Mouse (Mus musculus): ENCODE results near the gene Gli1. TPM values are rescaled to one million over a fixed set of nuclear protein-coding genes. Genes with fewer than 3 reads are reported as not detected.

Gene Gli1
- polyA plus RNA-seq, 1 experiment from 2014 or later, result 0.32 TPM

DNA sequence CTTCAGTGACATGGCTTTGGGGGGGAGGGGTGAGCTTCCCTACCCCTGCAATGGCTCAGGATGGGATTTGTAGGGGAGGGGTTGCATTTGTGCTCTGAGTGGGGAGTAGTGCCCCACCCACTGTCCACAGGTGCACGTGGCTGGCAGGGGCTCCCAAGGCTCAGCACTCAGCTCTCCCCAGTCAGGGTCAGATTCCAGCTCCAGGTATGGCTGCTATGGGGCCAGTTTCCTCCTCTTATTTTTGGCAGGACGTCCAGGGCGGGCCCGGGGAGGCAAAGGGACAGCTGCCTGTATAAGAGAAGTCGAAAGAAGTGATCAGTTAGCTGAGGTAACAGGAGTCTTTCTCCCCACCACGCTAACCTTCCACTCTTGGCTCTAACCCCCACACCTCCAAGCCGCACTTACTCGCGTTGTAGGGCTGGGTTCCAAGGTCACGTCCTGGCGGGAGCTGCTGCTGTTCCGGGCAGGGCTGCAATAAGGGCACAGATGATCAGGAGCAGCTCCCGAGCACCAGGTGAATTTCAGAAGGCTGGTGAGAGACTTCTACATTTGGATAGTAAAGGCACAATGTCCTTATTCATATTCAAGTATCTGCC, 59.1 kb downstream of the Gli1 start:
- ATAC-seq (ENCODE audit: insufficient read depth), result no peak
- H3K27me3 ChIP-seq, result no peaks in the 10 kb centered on the region
- H3K4me3 ChIP-seq (replicated peaks), result no peak overlapping the region
- H3K27ac ChIP-seq (replicated peaks), result no peak overlapping the region
- no peak overlapping the region for H3K4me2 ChIP-seq
- no peak overlapping the region for H3K9ac ChIP-seq
- no peaks in the 10 kb centered on the region for H3K9me3 ChIP-seq (replicated peaks)
- peaks cover 97% of the 10 kb centered on the region for H3K36me3 ChIP-seq (replicated peaks)
- WGBS (ENCODE audit: insufficient replicate concordance), result 81% methylated on average over 13 of the region's 13 CpGs
- peaks cover 37% of the 10 kb centered on the region for H3K4me1 ChIP-seq (replicated peaks)

GRCm38 (mm10) chr10:127281316-127281715, 60.5 kb downstream of the Gli1 start:
- Histone ChIP-seq H3K9me3 (replicated peaks) (no peaks in the 10 kb centered on the region), H3K4me1 (replicated peaks) (peaks cover 23% of the 10 kb centered on the region), H3K9ac (no peak overlapping the region), H3K4me2 (no peak overlapping the region), H3K4me3 (replicated peaks) (no peak overlapping the region), H3K27me3 (no peaks in the 10 kb centered on the region), H3K36me3 (replicated peaks) (peaks cover 100% of the 10 kb centered on the region), H3K27ac (replicated peaks) (no peak overlapping the region)
- 86% methylated on average over 8 of the region's 8 CpGs for WGBS (ENCODE audit: insufficient replicate concordance)
- ATAC-seq (ENCODE audit: insufficient read depth), result no peak

Other genes starting within 250 kb of the Gli1 start
- 54.0 and 58.1 TPM in 2 replicates for gene Os9, start 220.8 kb downstream of the Gli1 start, polyA plus RNA-seq (2015; fragmentation: Nextera tagmentation; extraction: Ambion mirVana)
- 19.3 and 21.0 TPM in 2 replicates for gene B4galnt1, start 176.7 kb downstream of the Gli1 start, polyA plus RNA-seq (2015; fragmentation: Nextera tagmentation; extraction: Ambion mirVana)
- 2.1 and 3.2 TPM in 2 replicates for gene Slc26a10, start 161.3 kb downstream of the Gli1 start, polyA plus RNA-seq (2015; fragmentation: Nextera tagmentation; extraction: Ambion mirVana)
- 5.4 and 5.8 TPM in 2 replicates for gene Arhgef25, start 151.9 kb downstream of the Gli1 start, polyA plus RNA-seq (2015; fragmentation: Nextera tagmentation; extraction: Ambion mirVana)
- 16.7 and 16.9 TPM in 2 replicates for gene Dtx3, start 146.2 kb downstream of the Gli1 start, polyA plus RNA-seq (2015; fragmentation: Nextera tagmentation; extraction: Ambion mirVana)
- 41.9 and 45.1 TPM in 2 replicates for gene Pip4k2c, start 130.4 kb downstream of the Gli1 start, polyA plus RNA-seq (2015; fragmentation: Nextera tagmentation; extraction: Ambion mirVana)
- 0.06 and 0.21 TPM in 2 replicates for gene Kif5a, start 78.6 kb downstream of the Gli1 start, polyA plus RNA-seq (2015; fragmentation: Nextera tagmentation; extraction: Ambion mirVana)
- 69.5 and 75.7 TPM in 2 replicates for gene Dctn2, start 75.6 kb downstream of the Gli1 start, polyA plus RNA-seq (2015; fragmentation: Nextera tagmentation; extraction: Ambion mirVana)
- gene Mbd6, start 53.0 kb downstream of the Gli1 start, polyA plus RNA-seq (2015; fragmentation: Nextera tagmentation; extraction: Ambion mirVana), result 7.9 and 8.0 TPM in 2 replicates
- gene Mars, start 30.2 kb downstream of the Gli1 start, polyA plus RNA-seq (2015; fragmentation: Nextera tagmentation; extraction: Ambion mirVana), result 109 and 112 TPM in 2 replicates
- 14.1 and 14.9 TPM in 2 replicates for gene Arhgap9, start 20.0 kb downstream of the Gli1 start, polyA plus RNA-seq (2015; fragmentation: Nextera tagmentation; extraction: Ambion mirVana)
- gene Inhbe, start 12.4 kb upstream of the Gli1 start, polyA plus RNA-seq (2015; fragmentation: Nextera tagmentation; extraction: Ambion mirVana), result 0.71 and 0.82 TPM in 2 replicates
- 4.6 and 5.1 TPM in 2 replicates for gene Inhbc, start 28.5 kb upstream of the Gli1 start, polyA plus RNA-seq (2015; fragmentation: Nextera tagmentation; extraction: Ambion mirVana)
- 14.4 and 15.0 TPM in 2 replicates for gene R3hdm2, start 38.4 kb upstream of the Gli1 start, polyA plus RNA-seq (2015; fragmentation: Nextera tagmentation; extraction: Ambion mirVana)
- 1.0 and 1.2 TPM in 2 replicates for gene Stac3, start 159.7 kb upstream of the Gli1 start, polyA plus RNA-seq (2015; fragmentation: Nextera tagmentation; extraction: Ambion mirVana)
- gene Ndufa4l2, start 173.0 kb upstream of the Gli1 start, polyA plus RNA-seq (2015; fragmentation: Nextera tagmentation; extraction: Ambion mirVana), result 20.7 and 42.1 TPM in 2 replicates
- gene Shmt2, start 180.5 kb upstream of the Gli1 start, polyA plus RNA-seq (2015; fragmentation: Nextera tagmentation; extraction: Ambion mirVana), result 138 and 159 TPM in 2 replicates
- gene Nxph4, start 192.6 kb upstream of the Gli1 start, polyA plus RNA-seq (2015; fragmentation: Nextera tagmentation; extraction: Ambion mirVana), result 0.07 TPM in 1 of 2 replicates, not detected in the other